In genomic region chr6:71271389-71272315, GRCm38 (mm10) we compare ENCODE assay signal across 8 mouse cellular contexts. TPM values are rescaled to one million over a fixed set of nuclear protein-coding genes. Genes with fewer than 3 reads are reported as not detected.
A peak's percentile ranks its signal among the peaks of the same experiment; 100 is the strongest.
DNase-seq lines count a peak whose midpoint lies in the region; ATAC-seq and TF ChIP-seq lines count a peak whose summit lies in the region.

Krcc1 (plus strand) TSS chr6:71271677.

- H3K4me2 ChIP-seq in kidney, embryonic 14.5 days (replicated peaks; ENCODE audit: low read depth, low read length): peak within 1 kb of the TSS; percentile 57
- H3K4me2 ChIP-seq in limb, embryonic 15.5 days: peak within 1 kb of the TSS; percentile 72

- H3K36me3 ChIP-seq in kidney, embryonic 14.5 days (ENCODE audit: control insufficient read depth, insufficient read depth, low read length): no peaks in the 10 kb centered on the region
- no peaks in the 10 kb centered on the region for H3K36me3 ChIP-seq in limb, embryonic 15.5 days

- TF ChIP-seq POLR2A in bone marrow macrophage, adult 2 months (IDR thresholded peaks at IDR 0.05; ENCODE audit: borderline replicate concordance, low read depth, low read length): no peak
- peak; percentile 47; the same call in 1 of the 2 replicates for TF ChIP-seq POLR2A in embryonic fibroblast, embryonic 13.5 days (IDR thresholded peaks at IDR 0.05; ENCODE audit: low read depth, low read length)

- H3K9ac ChIP-seq in kidney, embryonic 14.5 days (ENCODE audit: low read depth, low read length): peak within 1 kb of the TSS; percentile 97
- H3K9ac ChIP-seq in limb, embryonic 15.5 days: peak within 1 kb of the TSS; percentile 98

- peak; percentile 91 for DNase-seq in A20 (ENCODE audit: low read depth, low spot score)
- DNase-seq in heart, adult 9 months (ENCODE audit: low spot score in 2 of 2): peak; percentile 98
- DNase-seq in monocyte, adult 2 months (ENCODE audit: low read depth in 1 of 2, low spot score in 2 of 2): peak; percentile 96 to 98
- peak; percentile 97 for DNase-seq in spleen, postnatal 36 days (ENCODE audit: low spot score in 2 of 2)

- H3K27ac ChIP-seq in bone marrow macrophage, adult 2 months (ENCODE audit: insufficient read depth, low read depth, low read length): peak within 1 kb of the TSS; percentile 93
- H3K27ac ChIP-seq in embryonic fibroblast, embryonic 13.5 days (ENCODE audit: insufficient read depth, low read length): peak within 1 kb of the TSS; percentile 88
- H3K27ac ChIP-seq in kidney, embryonic 14.5 days (ENCODE audit: low read depth, low read length): peak within 1 kb of the TSS; percentile 97
- H3K27ac ChIP-seq in limb, embryonic 15.5 days: peak within 1 kb of the TSS; percentile 98

- H3K4me3 ChIP-seq in bone marrow macrophage, adult 2 months (ENCODE audit: insufficient read depth, low read length): peak within 1 kb of the TSS; percentile 78
- H3K4me3 ChIP-seq in embryonic fibroblast, embryonic 13.5 days (ENCODE audit: insufficient read depth, low read length): peak within 1 kb of the TSS; percentile 95
- peak within 1 kb of the TSS; percentile 92 for H3K4me3 ChIP-seq in kidney, embryonic 14.5 days (ENCODE audit: low read length)
- H3K4me3 ChIP-seq in limb, embryonic 15.5 days: peak within 1 kb of the TSS; percentile 83

- peaks cover 14% of the 10 kb centered on the region for H3K4me1 ChIP-seq in bone marrow macrophage, adult 2 months (ENCODE audit: control insufficient read depth, insufficient read depth, low read length)
- peaks cover 3% of the 10 kb centered on the region for H3K4me1 ChIP-seq in embryonic fibroblast, embryonic 13.5 days (ENCODE audit: control insufficient read depth, insufficient read depth, low read length)
- H3K4me1 ChIP-seq in kidney, embryonic 14.5 days (ENCODE audit: control insufficient read depth, insufficient read depth, low read length): peaks cover 10% of the 10 kb centered on the region
- H3K4me1 ChIP-seq in limb, embryonic 15.5 days: peaks cover 12% of the 10 kb centered on the region

- no peaks in the 10 kb centered on the region for H3K9me3 ChIP-seq in kidney, embryonic 14.5 days (ENCODE audit: control insufficient read depth, low read length)
- no peaks in the 10 kb centered on the region for H3K9me3 ChIP-seq in limb, embryonic 15.5 days

- no peak for TF ChIP-seq CTCF in bone marrow macrophage, adult 2 months (IDR thresholded peaks at IDR 0.05; ENCODE audit: low read depth, low read length)
- no peak for TF ChIP-seq CTCF in embryonic fibroblast, embryonic 13.5 days (IDR thresholded peaks at IDR 0.05; ENCODE audit: borderline replicate concordance, insufficient read depth, low read length)

- under 1% methylated on average over 77 of the region's 84 CpGs for WGBS in kidney, embryonic 14.5 days
- WGBS in limb, embryonic 15.5 days: under 1% methylated on average over 54 of the region's 84 CpGs

- H3K27me3 ChIP-seq in kidney, embryonic 14.5 days (ENCODE audit: control insufficient read depth, insufficient read depth, low read length): no peaks in the 10 kb centered on the region
- no peaks in the 10 kb centered on the region; the same call in 1 of the 2 replicates for H3K27me3 ChIP-seq in limb, embryonic 15.5 days

- ATAC-seq in kidney, embryonic 14.5 days (ENCODE audit: low FRiP score, low TSS enrichment): peak; percentile 95
- peak; percentile 93 for ATAC-seq in limb, embryonic 15.5 days (ENCODE audit: insufficient number of reproducible peaks, low FRiP score, low TSS enrichment, low read depth)

RNA-seq across cellular contexts. Expression of gene Krcc1, which starts in this region (rescaled TPM):
- 112 and 123 TPM in 2 replicates for polyA plus RNA-seq in bone marrow macrophage, adult 2 months (2012; ENCODE audit: insufficient read depth, insufficient read length, missing spikeins)
- polyA plus RNA-seq in embryonic fibroblast, embryonic 13.5 days (2011; ENCODE audit: insufficient read length, low read depth, missing spikeins): 85.8 and 87.1 TPM in 2 replicates
- 52.2 and 53.3 TPM in 2 replicates for polyA plus RNA-seq in kidney, embryonic 14.5 days (2014; fragmentation: Nextera tagmentation; extraction: Ambion mirVana)
- polyA plus RNA-seq in limb, embryonic 15.5 days (2015; fragmentation: Nextera tagmentation; extraction: Ambion mirVana): 48.2 and 51.2 TPM in 2 replicates

Comparison
In these comparisons a context has a peak if more than half of its experiments do, and no peak if none do; other contexts are left out.
1. Peak in every context shown above with its lines: DNase-seq, ATAC-seq, H3K4me3 ChIP-seq and H3K27ac ChIP-seq.